Mouse (Mus musculus) cerebellum, adult 8-10 months (tissue): ENCODE results near the gene Gm11444.

ENCODE experiments used
- DNase-seq: peaks from one replicate; pipeline ENCODE4 v3.0.0; 2022

The Gm11444 gene

GRCm38 (mm10) chr11:85857997-85858698 lies 8.0 kb upstream of the Gm11444 start:
- DNase-seq: no peak

GRCm38 (mm10) chr11:85850758-85851157 lies 625 bp upstream of the Gm11444 start:
- no peak for DNase-seq

- peak; percentile 40 for DNase-seq
Observed at GRCm38 (mm10) chr11:85849037-85849436, 1.1 kb downstream of the Gm11444 start.

GRCm38 (mm10) chr11:85846509-85846908 lies 3.6 kb downstream of the Gm11444 start:
- DNase-seq: no peak

GRCm38 (mm10) chr11:85845921-85846320 lies 4.2 kb downstream of the Gm11444 start:
- no peak for DNase-seq

GRCm38 (mm10) chr11:85844971-85845370 lies 5.2 kb downstream of the Gm11444 start:
- DNase-seq: no peak

GRCm38 (mm10) chr11:85844144-85844965 lies 5.8 kb downstream of the Gm11444 start:
- peak; percentile 69 for DNase-seq

- DNase-seq: peak; percentile 28
Observed at GRCm38 (mm10) chr11:85843347-85843692, 6.8 kb downstream of the Gm11444 start.

- DNase-seq: no peak
Observed at GRCm38 (mm10) chr11:85842596-85843346, 7.4 kb downstream of the Gm11444 start.

GRCm38 (mm10) chr11:85841980-85842379 lies 8.2 kb downstream of the Gm11444 start:
- peak; percentile 21 for DNase-seq

GRCm38 (mm10) chr11:85841211-85841681 lies 8.9 kb downstream of the Gm11444 start:
- DNase-seq: peak; percentile 11

GRCm38 (mm10) chr11:85840803-85841145 lies 9.4 kb downstream of the Gm11444 start:
- no peak for DNase-seq

- DNase-seq: no peak
Observed at GRCm38 (mm10) chr11:85840031-85840802, 9.9 kb downstream of the Gm11444 start.

- no peak for DNase-seq
Observed at GRCm38 (mm10) chr11:85839258-85840030, 10.7 kb downstream of the Gm11444 start.

GRCm38 (mm10) chr11:85838424-85839257 lies 11.5 kb downstream of the Gm11444 start:
- peak; percentile 15 for DNase-seq

- peak; percentile 8 for DNase-seq
Observed at GRCm38 (mm10) chr11:85837648-85838423, 12.3 kb downstream of the Gm11444 start.

- DNase-seq: no peak
Observed at GRCm38 (mm10) chr11:85837291-85837647, 12.9 kb downstream of the Gm11444 start.

GRCm38 (mm10) chr11:85836523-85837290 lies 13.4 kb downstream of the Gm11444 start:
- peak; percentile 7 for DNase-seq
